Mouse (Mus musculus): ENCODE results near the gene Zdhhc20. TPM values are rescaled to one million over a fixed set of nuclear protein-coding genes. Genes with fewer than 3 reads are reported as not detected.

Zdhhc20 gene
- total RNA-seq, 1 experiment: 22.7 TPM

DNA sequence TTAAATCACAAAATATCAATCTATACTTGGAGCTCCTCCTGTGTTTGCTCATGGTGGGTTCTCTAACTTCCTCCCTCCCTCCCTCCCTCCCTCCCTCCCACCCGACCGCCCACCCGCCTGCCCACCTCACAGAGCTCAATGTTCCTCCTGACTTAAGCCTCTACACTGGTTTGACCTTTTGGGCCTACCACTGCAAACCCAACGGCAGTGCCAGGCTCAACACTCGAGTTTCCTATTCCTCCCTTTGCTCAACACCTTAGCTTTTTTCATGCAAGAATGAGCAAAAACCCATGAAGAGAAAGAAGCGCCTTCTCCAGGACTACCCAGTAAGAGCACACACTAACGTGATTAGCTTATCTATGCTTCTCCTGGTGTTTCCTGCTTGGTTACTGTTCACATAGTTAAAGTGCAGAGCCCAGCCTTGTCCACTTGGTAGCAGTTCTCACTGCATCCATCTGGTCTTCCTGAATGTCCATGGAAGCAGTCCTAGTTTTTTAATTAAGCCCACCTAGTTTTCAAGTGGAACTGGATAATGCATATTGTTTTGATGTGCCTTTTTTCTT is 42.9 kb upstream of the Zdhhc20 start:
- no peak overlapping the region for H3K4me3 ChIP-seq (ENCODE audit: insufficient read depth in 1 of 2, low read depth in 1 of 2, low read length in 2 of 2, poor library complexity in 1 of 2, severe bottlenecking in 1 of 2)
- H3K4me1 ChIP-seq (ENCODE audit: control insufficient read depth in 2 of 2, insufficient read depth in 2 of 2, low read length in 2 of 2, poor library complexity in 1 of 2): peaks cover 0 to 2% of the 10 kb centered on the region in 2 experiments; a peak in 2 of 4 replicates
- TF ChIP-seq ZNF384 (IDR thresholded peaks at IDR 0.05; ENCODE audit: low read depth, low read length) (no peak), HCFC1 (IDR thresholded peaks at IDR 0.05; ENCODE audit: borderline replicate concordance, insufficient read depth, low read length) (no peak), CHD2 (IDR thresholded peaks at IDR 0.05; ENCODE audit: low read depth, low read length) (no peak), MAFK (IDR thresholded peaks at IDR 0.05; ENCODE audit: insufficient read depth, low read depth, low read length) (no peak), ZC3H11A (IDR thresholded peaks at IDR 0.05; ENCODE audit: borderline replicate concordance, low read depth, low read length) (no peak)
- H3K36me3 ChIP-seq (ENCODE audit: control insufficient read depth, insufficient read depth, low read length, poor library complexity, severe bottlenecking): no peaks in the 10 kb centered on the region
- H3K27ac ChIP-seq (ENCODE audit: insufficient read depth, low read depth, low read length, poor library complexity, severe bottlenecking): no peak overlapping the region
- in situ Hi-C loops (cut with MboI; ENCODE audit: low sequenced_read_pairs in 2 of 2, unreplicated experiment in 2 of 2): no loop called here
- DNase-seq (ENCODE audit: low read depth, low spot score): no peak
- H3K9ac ChIP-seq (ENCODE audit: insufficient read depth, low read depth, low read length, poor library complexity, severe bottlenecking): no peak overlapping the region
- H3K9me3 ChIP-seq (ENCODE audit: control insufficient read depth, insufficient read depth, low read depth, low read length): no peaks in the 10 kb centered on the region

GRCm38 (mm10) chr14:57921428-57922131 is 31.5 kb upstream of the Zdhhc20 start:
- H3K9me3 ChIP-seq (ENCODE audit: control insufficient read depth, insufficient read depth, low read depth, low read length): no peaks in the 10 kb centered on the region
- H3K27ac ChIP-seq (ENCODE audit: insufficient read depth, low read depth, low read length, poor library complexity, severe bottlenecking): no peak overlapping the region
- 0 out of 2 replicates have a peak overlapping the region, but pooled peaks have one; percentile 32 for H3K9ac ChIP-seq (ENCODE audit: insufficient read depth, low read depth, low read length, poor library complexity, severe bottlenecking)
- in situ Hi-C loops (cut with MboI; ENCODE audit: low sequenced_read_pairs in 2 of 2, unreplicated experiment in 2 of 2): loop anchor here in 1 of 2 experiments (25.0 kb wide), 1 partner anchor 234 kb away; no protein-coding TSS in a partner anchor
- DNase-seq (ENCODE audit: low read depth, low spot score): no peak
- peaks cover 3 to 5% of the 10 kb centered on the region in 2 experiments; a peak in 1 of 4 replicates for H3K4me1 ChIP-seq (ENCODE audit: control insufficient read depth in 2 of 2, insufficient read depth in 2 of 2, low read length in 2 of 2, poor library complexity in 1 of 2)
- H3K36me3 ChIP-seq (ENCODE audit: control insufficient read depth, insufficient read depth, low read length, poor library complexity, severe bottlenecking): peaks cover 2% of the 10 kb centered on the region; the same call in 1 of the 2 replicates
- H3K4me3 ChIP-seq (ENCODE audit: insufficient read depth in 1 of 2, low read depth in 1 of 2, low read length in 2 of 2, poor library complexity in 1 of 2, severe bottlenecking in 1 of 2): peak overlapping the region in 1 of 2 experiments; percentile 37; a peak in 1 of 4 replicates
- no peak for TF ChIP-seq ZNF384 (IDR thresholded peaks at IDR 0.05; ENCODE audit: low read depth, low read length)
- no peak for TF ChIP-seq MAFK (IDR thresholded peaks at IDR 0.05; ENCODE audit: insufficient read depth, low read depth, low read length)
- TF ChIP-seq HCFC1 (IDR thresholded peaks at IDR 0.05; ENCODE audit: borderline replicate concordance, insufficient read depth, low read length): no peak
- TF ChIP-seq CHD2 (IDR thresholded peaks at IDR 0.05; ENCODE audit: low read depth, low read length): no peak
- no peak for TF ChIP-seq ZC3H11A (IDR thresholded peaks at IDR 0.05; ENCODE audit: borderline replicate concordance, low read depth, low read length)

DNA sequence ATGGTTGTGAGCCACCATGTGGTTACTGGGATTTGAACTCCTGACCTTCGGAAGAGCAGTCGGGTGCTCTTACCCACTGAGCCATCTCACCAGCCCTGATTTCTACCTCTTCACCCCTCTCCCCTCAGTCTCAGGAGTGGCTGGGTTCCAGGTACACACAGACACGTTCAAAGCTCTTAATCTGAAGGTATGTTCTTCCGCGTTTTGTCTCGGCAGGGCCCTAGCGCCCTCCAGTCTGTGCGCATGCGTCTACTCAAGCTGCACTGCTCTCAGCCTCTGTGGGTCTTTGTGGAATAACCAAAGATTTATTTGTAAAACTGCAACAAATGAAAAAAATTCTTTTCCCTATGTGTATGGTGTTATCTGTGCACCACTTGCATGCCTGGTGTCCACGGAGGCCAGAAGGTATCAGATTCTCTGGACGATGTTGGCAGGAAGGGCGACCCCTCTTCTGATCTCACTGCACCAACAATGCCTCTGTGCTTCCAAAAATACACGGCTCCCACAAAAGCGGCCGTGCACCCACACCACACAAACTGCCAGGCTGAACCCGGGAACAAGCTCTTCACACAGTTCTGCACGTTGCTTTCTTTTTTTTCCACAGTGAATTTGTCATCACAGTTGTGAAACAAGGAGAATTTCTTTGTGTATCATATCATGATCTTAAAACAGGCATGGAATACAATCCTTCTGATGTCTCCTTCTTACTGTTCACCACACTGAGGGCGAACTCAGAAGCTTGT is 30.7 kb upstream of the Zdhhc20 start:
- Histone ChIP-seq H3K4me1 (ENCODE audit: control insufficient read depth in 2 of 2, insufficient read depth in 2 of 2, low read length in 2 of 2, poor library complexity in 1 of 2) (peaks cover 3 to 6% of the 10 kb centered on the region in 2 experiments; a peak in 1 of 4 replicates), H3K27ac (ENCODE audit: insufficient read depth, low read depth, low read length, poor library complexity, severe bottlenecking) (no peak overlapping the region), H3K4me3 (ENCODE audit: insufficient read depth in 1 of 2, low read depth in 1 of 2, low read length in 2 of 2, poor library complexity in 1 of 2, severe bottlenecking in 1 of 2) (peak overlapping the region; percentile 3 to 34), H3K9me3 (ENCODE audit: control insufficient read depth, insufficient read depth, low read depth, low read length) (no peaks in the 10 kb centered on the region), H3K9ac (ENCODE audit: insufficient read depth, low read depth, low read length, poor library complexity, severe bottlenecking) (no peak overlapping the region), H3K36me3 (ENCODE audit: control insufficient read depth, insufficient read depth, low read length, poor library complexity, severe bottlenecking) (peaks cover 2% of the 10 kb centered on the region; the same call in 1 of the 2 replicates)
- TF ChIP-seq ZC3H11A (IDR thresholded peaks at IDR 0.05; ENCODE audit: borderline replicate concordance, low read depth, low read length): no peak
- in situ Hi-C loops (cut with MboI; ENCODE audit: low sequenced_read_pairs in 2 of 2, unreplicated experiment in 2 of 2): loop anchor here in 1 of 2 experiments (25.0 kb wide), 1 partner anchor 233 kb away; no protein-coding TSS in a partner anchor
- DNase-seq (ENCODE audit: low read depth, low spot score): no peak

GRCm38 (mm10) chr14:57919148-57919875 is 29.2 kb upstream of the Zdhhc20 start:
- in situ Hi-C loops (cut with MboI; ENCODE audit: low sequenced_read_pairs in 2 of 2, unreplicated experiment in 2 of 2): loop anchor here in 1 of 2 experiments (25.0 kb wide), 1 partner anchor 232 kb away; no protein-coding TSS in a partner anchor
- H3K9ac ChIP-seq (ENCODE audit: insufficient read depth, low read depth, low read length, poor library complexity, severe bottlenecking): no peak overlapping the region
- H3K4me1 ChIP-seq (ENCODE audit: control insufficient read depth in 2 of 2, insufficient read depth in 2 of 2, low read length in 2 of 2, poor library complexity in 1 of 2): peaks cover 3 to 12% of the 10 kb centered on the region in 2 experiments; a peak in 2 of 4 replicates
- no peak for DNase-seq (ENCODE audit: low read depth, low spot score)
- H3K4me3 ChIP-seq (ENCODE audit: insufficient read depth in 1 of 2, low read depth in 1 of 2, low read length in 2 of 2, poor library complexity in 1 of 2, severe bottlenecking in 1 of 2): no peak overlapping the region
- no peaks in the 10 kb centered on the region for H3K36me3 ChIP-seq (ENCODE audit: control insufficient read depth, insufficient read depth, low read length, poor library complexity, severe bottlenecking)
- no peak overlapping the region for H3K27ac ChIP-seq (ENCODE audit: insufficient read depth, low read depth, low read length, poor library complexity, severe bottlenecking)
- H3K9me3 ChIP-seq (ENCODE audit: control insufficient read depth, insufficient read depth, low read depth, low read length): no peaks in the 10 kb centered on the region
- no peak for TF ChIP-seq ZC3H11A (IDR thresholded peaks at IDR 0.05; ENCODE audit: borderline replicate concordance, low read depth, low read length)
- no peak for TF ChIP-seq MAFK (IDR thresholded peaks at IDR 0.05; ENCODE audit: insufficient read depth, low read depth, low read length)
- no peak for TF ChIP-seq ZNF384 (IDR thresholded peaks at IDR 0.05; ENCODE audit: low read depth, low read length)
- no peak for TF ChIP-seq CHD2 (IDR thresholded peaks at IDR 0.05; ENCODE audit: low read depth, low read length)
- TF ChIP-seq HCFC1 (IDR thresholded peaks at IDR 0.05; ENCODE audit: borderline replicate concordance, insufficient read depth, low read length): no peak
